Mouse (Mus musculus) MEL (cell line): ENCODE results near the gene Fgfr2. TPM values are rescaled to one million over a fixed set of nuclear protein-coding genes. Genes with fewer than 3 reads are reported as not detected.
A peak's percentile ranks its signal among the peaks of the same experiment; 100 is the strongest.

Source experiments
- DNase-seq: peaks from one replicate; pipeline ENCODE4 v3.0.0; 2011; ENCODE audit warnings: low read depth, low spot score
- H3K27ac ChIP-seq: 2 replicates; pipeline ENCODE4 v1.5.1; 2012; ENCODE audit warnings: low read depth, mild to moderate bottlenecking, control low read depth, low read length, moderate library complexity; ENCODE audit not compliant: control insufficient read depth
- H3K27me3 ChIP-seq, 2 experiments: fragments of 150-350 bp in 1 of 2; sonication (generic) in 1 of 2; 2 replicates each; pipeline ENCODE4 v1.6.1; 2012; ENCODE audit warnings: low read length in 2 of 2, mild to moderate bottlenecking in 2 of 2, improper control_type of control experiment in 1 of 2, moderate library complexity in 1 of 2; ENCODE audit not compliant: insufficient read depth in 2 of 2, control insufficient read depth in 1 of 2
- H3K36me3 ChIP-seq, 2 experiments: 2 replicates each; pipeline ENCODE4 v1.6.1; 2012 to 2014; ENCODE audit warnings: low read length in 2 of 2, improper control_type of control experiment in 1 of 2, inconsistent platforms in 1 of 2, mild to moderate bottlenecking in 1 of 2; ENCODE audit not compliant: insufficient read depth in 2 of 2, control insufficient read depth in 1 of 2
- H3K4me1 ChIP-seq, 2 experiments: fragments of 150-350 bp in 1 of 2; sonication (generic) in 1 of 2; 2 replicates each; pipeline ENCODE4 v1.6.1; 2012; ENCODE audit warnings: low read length in 2 of 2, improper control_type of control experiment in 1 of 2, mild to moderate bottlenecking in 1 of 2; ENCODE audit not compliant: insufficient read depth in 2 of 2, control insufficient read depth in 1 of 2
- H3K4me3 ChIP-seq, 2 experiments: fragments of 150-350 bp in 1 of 2; sonication (generic) in 1 of 2; 2 replicates each; pipeline ENCODE4 v1.5.1; 2012; ENCODE audit warnings: low read depth in 2 of 2, low read length in 2 of 2, mild to moderate bottlenecking in 2 of 2, moderate library complexity in 2 of 2, control low read depth in 1 of 2, improper control_type of control experiment in 1 of 2; ENCODE audit not compliant: control insufficient read depth in 1 of 2, insufficient read depth in 1 of 2
- H3K79me2 ChIP-seq: 2 replicates; pipeline ENCODE4 v1.6.1; 2012; ENCODE audit warnings: mild to moderate bottlenecking, low read length, moderate library complexity; ENCODE audit not compliant: control insufficient read depth, poor library complexity, insufficient read depth
- H3K9ac ChIP-seq: 2 replicates; pipeline ENCODE4 v1.6.1; 2012; ENCODE audit warnings: low read depth, mild to moderate bottlenecking, control low read depth, low read length, moderate library complexity; ENCODE audit not compliant: control insufficient read depth, poor library complexity, severe bottlenecking
- H3K9me3 ChIP-seq: fragments of 150-350 bp; sonication (generic); replicated peaks from 2 replicates; pipeline ENCODE4 v1.6.1; 2012; ENCODE audit warnings: mild to moderate bottlenecking, low read length, improper control_type of control experiment, moderate library complexity; ENCODE audit not compliant: insufficient read depth
- CTCF ChIP-seq, 3 experiments: IDR thresholded peaks in 2 of 3; conservative IDR thresholded peaks in 1 of 3; 2 replicates each; pipeline ENCODE4 v1.5.1; 2011 to 2012; ENCODE audit warnings: low read length in 3 of 3, low read depth in 2 of 3, mild to moderate bottlenecking in 2 of 3, improper control_type of control experiment in 1 of 3, inconsistent platforms in 1 of 3, mixed read lengths in 1 of 3, moderate library complexity in 1 of 3; ENCODE audit not compliant: control insufficient read depth in 1 of 3, insufficient read depth in 1 of 3, poor library complexity in 1 of 3, severe bottlenecking in 1 of 3
- E2F4 ChIP-seq: IDR thresholded peaks from 2 replicates; pipeline ENCODE4 v1.6.1; 2011; ENCODE audit warnings: low read depth, low read length, improper control_type of control experiment, borderline replicate concordance
- EP300 ChIP-seq, 2 experiments: IDR thresholded peaks; 2 replicates each; pipeline ENCODE4 v1.6.1; 2011; ENCODE audit warnings: improper control_type of control experiment in 2 of 2, low read length in 2 of 2, low read depth in 1 of 2, mild to moderate bottlenecking in 1 of 2
- GABPA ChIP-seq: IDR thresholded peaks from 2 replicates; pipeline ENCODE4 v1.6.1; 2012; ENCODE audit warnings: low read depth, mild to moderate bottlenecking, inconsistent platforms, low read length, improper control_type of control experiment, moderate library complexity
- JUND ChIP-seq: IDR thresholded peaks from 2 replicates; pipeline ENCODE4 v1.6.1; 2011; ENCODE audit warnings: low read depth, mild to moderate bottlenecking, improper control_type of control experiment, low read length
- MAFK ChIP-seq: IDR thresholded peaks from 2 replicates; pipeline ENCODE4 v1.6.1; 2011; ENCODE audit warnings: low read depth, mild to moderate bottlenecking, low read length, improper control_type of control experiment, borderline replicate concordance
- MEF2A ChIP-seq: IDR thresholded peaks from 2 replicates; pipeline ENCODE4 v1.6.1; 2014; ENCODE audit warnings: low read depth, mild to moderate bottlenecking, inconsistent platforms, low read length, improper control_type of control experiment; ENCODE audit not compliant: poor library complexity, insufficient replicate concordance, severe bottlenecking; ENCODE audit errors: extremely low read depth
- MXI1 ChIP-seq: IDR thresholded peaks from 2 replicates; pipeline ENCODE4 v1.6.1; 2011; ENCODE audit warnings: mild to moderate bottlenecking, low read depth, low read length, improper control_type of control experiment
- MYB ChIP-seq: IDR thresholded peaks from 2 replicates; pipeline ENCODE4 v1.6.1; 2011; ENCODE audit warnings: mild to moderate bottlenecking, low read depth, low read length, improper control_type of control experiment
- NELFE ChIP-seq: IDR thresholded peaks from 2 replicates; pipeline ENCODE4 v1.6.1; 2011; ENCODE audit warnings: low read depth, low read length, improper control_type of control experiment
- NRF1 ChIP-seq: IDR thresholded peaks from 2 replicates; pipeline ENCODE4 v1.6.1; 2014; ENCODE audit warnings: low read depth, mild to moderate bottlenecking, inconsistent platforms, low read length, improper control_type of control experiment, moderate library complexity; ENCODE audit not compliant: poor library complexity, insufficient read depth, severe bottlenecking
- POLR2A ChIP-seq, 2 experiments: IDR thresholded peaks; 2 replicates each; pipeline ENCODE4 v1.6.1; 2011 to 2012; ENCODE audit warnings: low read length in 2 of 2, mild to moderate bottlenecking in 2 of 2, control low read depth in 1 of 2, improper control_type of control experiment in 1 of 2, low read depth in 1 of 2, moderate library complexity in 1 of 2; ENCODE audit not compliant: control insufficient read depth in 1 of 2, insufficient read depth in 1 of 2, poor library complexity in 1 of 2
- POLR2AphosphoS2 ChIP-seq: IDR thresholded peaks from 2 replicates; pipeline ENCODE4 v1.6.1; 2011; ENCODE audit warnings: low read length, improper control_type of control experiment
- POLR2AphosphoS5 ChIP-seq: IDR thresholded peaks from 2 replicates; pipeline ENCODE4 v1.6.1; 2012; ENCODE audit warnings: low read depth, borderline replicate concordance, mild to moderate bottlenecking, inconsistent platforms, low read length, moderate library complexity, mixed read lengths
- RAD21 ChIP-seq: IDR thresholded peaks from 2 replicates; pipeline ENCODE4 v1.6.1; 2011; ENCODE audit warnings: mild to moderate bottlenecking, low read depth, low read length, improper control_type of control experiment
- SMC3 ChIP-seq: IDR thresholded peaks from 2 replicates; pipeline ENCODE4 v1.6.1; 2011; ENCODE audit warnings: low read depth, low read length, improper control_type of control experiment
- TCF12 ChIP-seq: IDR thresholded peaks from 2 replicates; pipeline ENCODE4 v1.6.1; 2014; ENCODE audit warnings: low read depth, mild to moderate bottlenecking, inconsistent platforms, low read length, improper control_type of control experiment, moderate library complexity
- USF2 ChIP-seq, 2 experiments: IDR thresholded peaks; 2 replicates each; pipeline ENCODE4 v1.6.1; 2011 to 2012; ENCODE audit warnings: improper control_type of control experiment in 2 of 2, low read length in 2 of 2, borderline replicate concordance in 1 of 2, inconsistent platforms in 1 of 2, low read depth in 1 of 2, mild to moderate bottlenecking in 1 of 2; ENCODE audit not compliant: insufficient read depth in 1 of 2
- ZC3H11A ChIP-seq: IDR thresholded peaks from 2 replicates; pipeline ENCODE4 v1.6.1; 2012; ENCODE audit warnings: low read depth, mild to moderate bottlenecking, inconsistent platforms, low read length, improper control_type of control experiment
- polyA plus RNA-seq, 2 experiments: library from polyadenylated mRNA; stranded (reverse) in 1 of 2; unstranded in 1 of 2; fragments of >175 nt in 1 of 2; fragments of >200 nt in 1 of 2; gene quantifications; 2 replicates each; pipeline versions ENCODE4 v1.2.1 to v1.2.4; 2012; ENCODE audit warnings: low replicate concordance in 2 of 2, low read depth in 1 of 2; ENCODE audit not compliant: insufficient read length in 2 of 2, insufficient read depth in 1 of 2, missing spikeins in 1 of 2
- total RNA-seq: library from RNA; depleted of rRNA; stranded (reverse); fragments of 300-350 nt; gene quantifications from 2 replicates; pipeline ENCODE4 v1.2.3, GENCODE M21; 2012

The Fgfr2 gene
- total and polyA plus RNA-seq, 3 experiments = not detected

DNA sequence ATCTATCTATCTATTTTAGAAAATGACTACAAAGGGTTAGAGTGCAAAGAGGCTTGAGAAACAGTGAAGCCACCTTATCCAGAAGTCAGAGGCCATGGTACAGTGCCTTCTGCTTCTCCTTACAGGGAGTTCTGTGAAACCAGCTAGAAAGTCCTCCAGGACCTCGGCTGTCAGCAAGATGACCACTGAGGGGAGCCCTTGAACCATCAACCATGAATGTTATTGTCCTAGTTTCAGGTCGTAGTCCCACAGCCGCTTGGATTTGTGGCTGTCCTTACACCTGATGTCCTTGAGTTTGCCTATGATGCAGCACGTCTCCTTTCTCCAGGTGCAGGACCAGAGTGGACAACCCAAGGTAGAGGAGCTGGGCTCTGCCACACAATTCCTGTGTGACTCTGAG, 1225.9 kb downstream of the Fgfr2 start:
- H3K9ac ChIP-seq = no peak overlapping the region
- no peaks in the 10 kb centered on the region for H3K79me2 ChIP-seq
- no peaks in the 10 kb centered on the region for H3K9me3 ChIP-seq
- DNase-seq = no peak
- H3K4me3 ChIP-seq = no peak overlapping the region
- TF ChIP-seq SMC3 = 0 out of 2 replicates have a peak, but pooled peaks have one; percentile 8
- TF ChIP-seq CTCF (IDR thresholded peaks at IDR 0.05 in 2 of 3, conservative IDR thresholded peaks at IDR 0.05 in 1 of 3; ENCODE audit: control insufficient read depth in 1 of 3, insufficient read depth in 1 of 3, low read depth in 2 of 3, low read length in 3 of 3, poor library complexity in 1 of 3, severe bottlenecking in 1 of 3) = no peak
- H3K27me3 ChIP-seq = no peaks in the 10 kb centered on the region
- H3K27ac ChIP-seq = no peak overlapping the region
- no peaks in the 10 kb centered on the region for H3K36me3 ChIP-seq
- H3K4me1 ChIP-seq = no peaks in the 10 kb centered on the region

- Histone ChIP-seq H3K27me3 (no peaks in the 10 kb centered on the region), H3K79me2 (no peaks in the 10 kb centered on the region), H3K9ac (no peak overlapping the region), H3K27ac (no peak overlapping the region), H3K9me3 (no peaks in the 10 kb centered on the region), H3K4me3 (no peak overlapping the region), H3K4me1 (no peaks in the 10 kb centered on the region), H3K36me3 (no peaks in the 10 kb centered on the region)
- DNase-seq = no peak
- TF ChIP-seq CTCF (IDR thresholded peaks at IDR 0.05 in 2 of 3, conservative IDR thresholded peaks at IDR 0.05 in 1 of 3; ENCODE audit: control insufficient read depth in 1 of 3, insufficient read depth in 1 of 3, low read depth in 2 of 3, low read length in 3 of 3, poor library complexity in 1 of 3, severe bottlenecking in 1 of 3) = no peak
- TF ChIP-seq NELFE = no peak
- no peak for TF ChIP-seq USF2 (IDR thresholded peaks at IDR 0.05; ENCODE audit: borderline replicate concordance in 1 of 2, insufficient read depth in 1 of 2, low read depth in 1 of 2, low read length in 2 of 2)
- TF ChIP-seq POLR2AphosphoS2 = no peak
- no peak for TF ChIP-seq TCF12
- no peak for TF ChIP-seq MXI1
- TF ChIP-seq ZC3H11A = no peak
- TF ChIP-seq EP300 (IDR thresholded peaks at IDR 0.05; ENCODE audit: low read depth in 1 of 2, low read length in 2 of 2) = no peak
- TF ChIP-seq GABPA = no peak
- no peak for TF ChIP-seq RAD21
- TF ChIP-seq MEF2A = no peak
- no peak for TF ChIP-seq NRF1
- no peak for TF ChIP-seq E2F4
- no peak for TF ChIP-seq MYB
- no peak for TF ChIP-seq POLR2AphosphoS5
- no peak for TF ChIP-seq POLR2A (IDR thresholded peaks at IDR 0.05; ENCODE audit: control insufficient read depth in 1 of 2, insufficient read depth in 1 of 2, low read depth in 1 of 2, low read length in 2 of 2, poor library complexity in 1 of 2)
- no peak for TF ChIP-seq JUND
- no peak for TF ChIP-seq MAFK
Measured at GRCm38 (mm10) chr7:131882824-131883223, 1240.3 kb downstream of the Fgfr2 start.
